Comparison of ENCODE assay signal across 25 mouse cellular contexts in genomic region chr10:16469711-16470110, GRCm38 (mm10).
"Had no signal": no experiment of that assay in that cellular context is flagged by ENCODE, and none has a peak within 500 bp of the region (broad histone marks: within the 10 kb centered on the region; RNA-seq: fewer than 3 reads in every experiment).

No protein-coding gene starts in this region.

- H3K27ac ChIP-seq: gastrocnemius, adult 2 months; heart, embryonic 10.5 days; hindbrain, embryonic 10.5 days; hindbrain, embryonic 12.5 days; hindbrain, embryonic 14.5 days; intestine, embryonic 15.5 days; limb, embryonic 13.5 days; limb, embryonic 15.5 days; liver, embryonic 14.5 days had no signal

- H3K4me1 ChIP-seq: heart, embryonic 10.5 days; hindbrain, embryonic 10.5 days; hindbrain, embryonic 12.5 days; intestine, embryonic 15.5 days; limb, embryonic 13.5 days; limb, embryonic 15.5 days had no signal

- H3K9me3 ChIP-seq: heart, embryonic 10.5 days; heart, embryonic 12.5 days; hindbrain, embryonic 10.5 days; hindbrain, embryonic 12.5 days; intestine, embryonic 15.5 days; limb, embryonic 13.5 days; limb, embryonic 15.5 days had no signal

- DNase-seq: gastrocnemius, adult 2 months; gastrocnemius, postnatal 10 days; gastrocnemius, postnatal 25 days; heart, adult 18-20 months; heart, postnatal 10 days; heart, postnatal 4 days; kidney, adult 18-20 months; kidney, adult 8-10 months; kidney, postnatal 14 days; kidney, postnatal 36 days; layer of hippocampus, adult 9-11 months; layer of hippocampus, postnatal 36 days; left cerebral cortex, postnatal 4 days had no signal

- H3K27me3 ChIP-seq: heart, embryonic 12.5 days; hindbrain, embryonic 12.5 days; intestine, embryonic 15.5 days; limb, embryonic 13.5 days; limb, embryonic 15.5 days had no signal

- H3K4me2 ChIP-seq: heart, embryonic 12.5 days; hindbrain, embryonic 12.5 days; hindbrain, embryonic 14.5 days; intestine, embryonic 15.5 days; limb, embryonic 13.5 days; limb, embryonic 15.5 days had no signal

- H3K9ac ChIP-seq: heart, embryonic 12.5 days; hindbrain, embryonic 12.5 days; hindbrain, embryonic 14.5 days; intestine, embryonic 15.5 days; limb, embryonic 13.5 days; limb, embryonic 15.5 days; liver, embryonic 14.5 days had no signal

- ATAC-seq: hindbrain, embryonic 16.5 days; inflammation-experienced regulatory T-cells, adult 6 months; intestine, embryonic 15.5 days; intestine, postnatal 0 days had no signal

- H3K36me3 ChIP-seq: heart, embryonic 10.5 days; heart, embryonic 12.5 days; hindbrain, embryonic 10.5 days; hindbrain, embryonic 12.5 days; intestine, embryonic 15.5 days; limb, embryonic 13.5 days; limb, embryonic 15.5 days had no signal

- H3K4me3 ChIP-seq: gastrocnemius, adult 2 months; heart, embryonic 10.5 days; heart, embryonic 12.5 days; hindbrain, embryonic 10.5 days; hindbrain, embryonic 12.5 days; intestine, embryonic 15.5 days; limb, embryonic 13.5 days; limb, embryonic 15.5 days had no signal
